Mouse (Mus musculus): ENCODE results near the gene Gm10197.
"Not testable (repeated sequence)": the region's sequence is repeated elsewhere in the genome, so short reads cannot be mapped to it uniquely, and the experiment has no call there.

The Gm10197 gene

GRCm38 (mm10) chr19:53371666-53372065 is at the start of gene Gm10197:
Gm10197 (minus strand) TSS chr19:53371766.
- DNase-seq (ENCODE audit: low spot score in 2 of 2), result no peak

- peak; percentile 54 to 77 for DNase-seq (ENCODE audit: low spot score in 2 of 2)
These were observed 49.5 kb upstream of the Gm10197 start for GRCm38 (mm10) chr19:53420924-53421582.

GRCm38 (mm10) chr19:53419834-53420233 is 48.3 kb upstream of the Gm10197 start:
- DNase-seq (ENCODE audit: low spot score in 2 of 2), result peak in 1 of 2 experiments; percentile 77

GRCm38 (mm10) chr19:53415198-53415597 is 43.6 kb upstream of the Gm10197 start:
- no peak for DNase-seq (ENCODE audit: low spot score in 2 of 2)

GRCm38 (mm10) chr19:53414650-53415049 is 43.1 kb upstream of the Gm10197 start:
- DNase-seq (ENCODE audit: low spot score in 2 of 2), result no peak

GRCm38 (mm10) chr19:53413617-53414380 is 42.2 kb upstream of the Gm10197 start:
- no peak for DNase-seq (ENCODE audit: low spot score in 2 of 2)

GRCm38 (mm10) chr19:53412149-53412848 is 40.7 kb upstream of the Gm10197 start:
- DNase-seq (ENCODE audit: low spot score in 2 of 2), result no peak

- DNase-seq (ENCODE audit: low spot score in 2 of 2), result no peak
These were observed 38.2 kb upstream of the Gm10197 start for GRCm38 (mm10) chr19:53409663-53410307.

GRCm38 (mm10) chr19:53408398-53408797 is 36.8 kb upstream of the Gm10197 start:
- no peak for DNase-seq (ENCODE audit: low spot score in 2 of 2)

GRCm38 (mm10) chr19:53407350-53407749 is 35.8 kb upstream of the Gm10197 start:
- DNase-seq (ENCODE audit: low spot score in 2 of 2), result no peak

GRCm38 (mm10) chr19:53405810-53406209 is 34.2 kb upstream of the Gm10197 start:
- DNase-seq (ENCODE audit: low spot score in 2 of 2), result no peak

- DNase-seq (ENCODE audit: low spot score in 2 of 2), result no peak
These were observed 33.3 kb upstream of the Gm10197 start for GRCm38 (mm10) chr19:53404837-53405356.

- no peak for DNase-seq (ENCODE audit: low spot score in 2 of 2)
These were observed 32.8 kb upstream of the Gm10197 start for GRCm38 (mm10) chr19:53404219-53404836.

GRCm38 (mm10) chr19:53402741-53403432 is 31.3 kb upstream of the Gm10197 start:
- no peak for DNase-seq (ENCODE audit: low spot score in 2 of 2)

- no peak for DNase-seq (ENCODE audit: low spot score in 2 of 2)
These were observed 29.0 kb upstream of the Gm10197 start for GRCm38 (mm10) chr19:53400332-53401110.

- no peak for DNase-seq (ENCODE audit: low spot score in 2 of 2)
These were observed 27.6 kb upstream of the Gm10197 start for GRCm38 (mm10) chr19:53399213-53399612.

GRCm38 (mm10) chr19:53397451-53398233 is 26.1 kb upstream of the Gm10197 start:
- no peak for DNase-seq (ENCODE audit: low spot score in 2 of 2)

GRCm38 (mm10) chr19:53395805-53396204 is 24.2 kb upstream of the Gm10197 start:
- DNase-seq (ENCODE audit: low spot score in 2 of 2), result not testable (repeated sequence)

- not testable (repeated sequence) for DNase-seq (ENCODE audit: low spot score in 2 of 2)
These were observed 23.4 kb upstream of the Gm10197 start for GRCm38 (mm10) chr19:53394956-53395355.
